Mouse (Mus musculus) CD4-positive, CD25-positive, alpha-beta regulatory T cell, adult 4 months (primary cell): Measurements from ENCODE around the gene Fbxl18. TPM values are rescaled to one million over a fixed set of nuclear protein-coding genes. Genes with fewer than 3 reads are reported as not detected.
"Not testable (repeated sequence)": the region's sequence is repeated elsewhere in the genome, so short reads cannot be mapped to it uniquely, and the experiment has no call there.

Experiments
- ATAC-seq: one replicate; pipeline ENCODE4 v1.8.0; 2017
- polyA plus RNA-seq, 2 experiments: library from polyadenylated mRNA; unstranded; fragments of 100-300 nt; shearing (Covaris generic); gene quantifications; one replicate each; pipeline ENCODE4 v1.2.1; 2017

Fbxl18 gene
- polyA plus RNA-seq, 2 experiments from 2014 or later = 3.9 to 8.6 TPM

- ATAC-seq = no peak
Measured at GRCm38 (mm10) chr5:142869463-142869862, 25.8 kb downstream of the Fbxl18 start.

DNA sequence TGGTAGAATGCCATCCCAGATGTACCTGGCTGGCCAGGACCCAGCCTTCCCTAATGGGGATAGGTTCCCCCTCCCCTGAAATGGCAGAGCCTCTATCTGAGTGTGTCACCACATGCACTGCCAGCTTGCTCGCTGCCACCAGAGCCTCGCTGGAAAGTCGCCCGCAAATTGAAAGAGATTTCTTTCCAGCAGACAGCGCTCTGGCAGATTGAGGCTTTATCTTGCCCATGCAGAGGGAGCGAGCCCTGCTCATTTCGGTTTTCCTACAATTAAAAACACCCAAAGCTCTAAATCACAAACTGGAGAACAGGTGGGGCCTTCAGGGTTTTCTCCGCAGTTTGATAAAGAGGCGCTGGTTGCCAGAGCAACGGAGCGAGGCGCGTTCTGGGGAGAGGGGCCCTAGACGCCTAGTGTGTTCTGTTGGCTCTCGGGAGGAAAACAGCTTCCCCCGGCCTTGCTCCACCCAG, 37.4 kb downstream of the Fbxl18 start:
- ATAC-seq = no peak

DNA sequence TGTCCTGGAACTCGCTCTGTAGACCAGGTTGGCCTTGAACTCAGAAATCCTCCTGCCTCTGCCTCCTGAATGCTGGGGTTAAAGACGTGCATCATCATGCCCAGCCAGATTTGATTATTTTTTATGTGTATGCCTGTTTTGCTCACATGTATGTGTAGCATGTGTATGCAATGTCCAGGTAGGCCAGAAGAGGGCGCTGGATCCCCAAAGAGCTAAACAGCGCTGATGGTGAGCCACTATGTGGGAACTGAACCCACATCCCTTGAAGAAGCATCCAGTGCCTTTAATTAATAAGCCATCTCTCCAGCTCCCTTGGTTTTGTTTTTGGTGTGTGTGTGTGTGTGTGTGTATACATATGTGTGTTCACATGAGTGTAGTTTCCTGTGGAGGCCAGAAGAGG, 38.8 kb downstream of the Fbxl18 start:
- no peak for ATAC-seq

GRCm38 (mm10) chr5:142854877-142855276, 40.3 kb downstream of the Fbxl18 start:
- no peak for ATAC-seq

DNA sequence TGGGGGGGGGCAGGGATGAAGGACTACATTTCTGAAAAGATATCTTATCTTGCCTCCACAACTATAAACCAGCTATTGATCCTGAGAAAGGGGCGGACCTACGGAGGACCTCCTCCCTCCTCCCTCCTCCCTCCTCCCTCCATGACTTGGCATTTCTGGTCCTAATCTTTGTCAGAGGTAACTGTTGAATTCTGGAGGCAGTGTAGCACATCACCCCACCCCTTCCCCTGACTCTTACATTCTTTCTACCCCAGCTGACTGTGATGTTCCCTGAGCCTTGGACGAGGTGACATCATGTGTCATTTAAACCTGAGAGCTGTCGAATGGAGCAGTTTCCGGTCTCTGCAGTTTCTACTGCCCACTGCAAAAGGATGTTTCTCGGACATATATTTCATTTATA, 41.6 kb downstream of the Fbxl18 start:
- ATAC-seq = no peak

DNA sequence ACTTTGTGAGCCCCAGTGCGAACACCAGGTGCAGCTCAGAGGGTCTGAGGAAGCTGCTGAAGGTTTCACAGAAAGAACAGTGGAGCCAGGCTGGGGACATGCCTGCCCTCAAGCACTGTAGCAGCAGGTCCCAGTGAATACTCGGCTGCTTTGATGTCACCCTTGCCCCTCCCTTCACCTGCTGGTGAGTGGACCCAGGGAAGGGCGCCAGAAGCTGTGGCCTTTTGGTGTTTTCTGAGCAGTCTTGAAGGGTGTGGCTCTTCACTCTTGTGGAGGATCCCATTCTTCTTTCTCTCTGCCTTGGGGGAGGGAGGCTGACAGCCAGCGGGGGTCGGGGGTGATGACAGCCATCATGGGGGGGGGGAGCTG, 43.6 kb downstream of the Fbxl18 start:
- ATAC-seq = no peak

DNA sequence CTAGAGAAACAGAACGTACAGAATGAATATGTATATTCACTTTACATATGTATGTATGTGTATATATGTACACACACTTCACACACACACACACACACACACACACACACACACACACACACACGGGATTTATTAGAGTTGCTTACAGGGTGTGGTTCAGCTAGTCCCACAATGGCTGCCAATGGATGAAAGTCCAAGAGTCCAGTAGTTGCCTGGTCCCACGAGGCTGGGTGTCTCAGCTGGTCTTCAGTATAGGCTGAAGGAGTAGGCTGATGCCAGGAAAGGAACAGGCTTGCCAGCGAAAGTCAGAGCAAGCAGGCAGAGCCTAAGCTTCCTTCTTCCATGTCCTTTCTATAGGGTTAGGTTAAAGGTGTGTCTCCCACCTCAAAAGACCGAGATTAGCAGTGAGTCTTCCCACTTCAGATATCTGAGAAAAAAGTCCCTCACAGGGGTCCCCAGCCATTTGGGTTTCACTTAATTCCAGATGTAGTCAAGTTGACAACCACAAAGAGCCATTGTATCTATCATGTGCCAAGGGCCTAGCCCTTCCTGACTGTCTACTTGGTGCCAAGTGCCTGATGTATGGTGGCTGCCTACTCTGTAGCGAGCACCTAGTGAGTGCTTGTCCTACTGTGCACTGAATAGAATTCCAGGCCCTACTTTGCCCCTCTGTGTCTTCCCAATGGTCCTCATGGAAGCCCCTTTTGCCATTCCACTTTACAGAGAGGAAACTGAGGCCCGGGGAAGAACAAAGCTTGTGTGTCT, 44.1 kb downstream of the Fbxl18 start:
- ATAC-seq = no peak

DNA sequence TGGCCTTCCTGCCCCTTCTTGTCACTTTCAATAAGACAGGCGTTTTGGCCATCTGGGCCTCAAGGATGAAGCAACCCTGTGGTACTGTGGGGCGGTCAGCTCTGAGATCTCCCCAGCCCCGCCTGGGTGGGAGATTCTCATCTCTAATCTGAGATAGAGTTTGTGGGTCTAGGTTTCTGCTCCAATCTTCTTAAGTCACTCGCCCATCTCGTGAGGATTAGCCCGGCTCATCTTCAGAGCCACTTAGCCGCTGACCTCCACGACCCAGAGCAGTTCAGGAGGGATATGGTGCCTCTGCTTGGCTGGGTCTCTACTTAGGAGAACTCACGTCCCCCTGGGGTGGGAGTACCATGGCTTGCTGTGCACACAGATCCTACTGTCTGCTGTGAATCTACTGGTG, 44.7 kb downstream of the Fbxl18 start:
- ATAC-seq = no peak

- ATAC-seq = no peak
Measured at GRCm38 (mm10) chr5:142848911-142849310, 46.3 kb downstream of the Fbxl18 start.

DNA sequence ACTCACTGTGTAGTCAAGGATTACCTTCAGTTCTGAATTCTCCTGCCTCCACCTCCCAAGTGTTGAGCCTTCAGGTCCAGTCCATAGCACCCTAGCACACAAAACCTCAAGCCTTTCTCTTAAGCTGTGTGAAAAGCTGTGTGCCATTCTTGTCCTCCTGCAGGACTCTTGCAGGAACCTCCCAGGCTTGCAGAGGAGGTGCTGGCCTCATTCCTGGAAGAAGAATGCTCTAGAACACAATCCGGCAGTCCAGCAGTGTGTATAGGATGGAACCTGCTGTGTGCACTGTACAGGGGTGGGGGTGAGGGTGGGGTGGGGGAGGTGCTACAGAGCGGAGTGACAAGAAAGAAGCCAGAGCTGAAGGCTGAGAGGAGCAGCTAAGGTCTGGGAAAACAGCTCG, 47.1 kb downstream of the Fbxl18 start:
- no peak for ATAC-seq

DNA sequence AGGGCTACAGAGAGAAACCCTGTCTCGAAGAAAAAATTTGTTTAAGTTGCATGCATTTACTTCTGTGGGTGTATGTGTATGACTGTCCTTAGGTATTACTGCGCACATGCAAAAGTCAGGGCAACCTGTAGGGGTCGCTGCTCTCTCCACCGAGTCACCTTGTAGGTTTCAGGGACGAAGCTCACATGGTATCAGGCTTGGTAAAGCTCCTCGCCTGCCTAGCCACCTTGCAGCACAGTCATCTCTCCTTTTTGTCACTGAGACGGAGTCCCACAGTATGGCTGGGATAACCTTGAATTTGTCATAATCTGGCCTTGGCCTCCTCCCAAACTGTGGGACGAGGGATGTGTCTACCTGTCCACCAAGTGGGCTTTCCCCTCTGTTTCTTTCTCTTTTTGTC, 50.8 kb downstream of the Fbxl18 start:
- ATAC-seq = no peak

DNA sequence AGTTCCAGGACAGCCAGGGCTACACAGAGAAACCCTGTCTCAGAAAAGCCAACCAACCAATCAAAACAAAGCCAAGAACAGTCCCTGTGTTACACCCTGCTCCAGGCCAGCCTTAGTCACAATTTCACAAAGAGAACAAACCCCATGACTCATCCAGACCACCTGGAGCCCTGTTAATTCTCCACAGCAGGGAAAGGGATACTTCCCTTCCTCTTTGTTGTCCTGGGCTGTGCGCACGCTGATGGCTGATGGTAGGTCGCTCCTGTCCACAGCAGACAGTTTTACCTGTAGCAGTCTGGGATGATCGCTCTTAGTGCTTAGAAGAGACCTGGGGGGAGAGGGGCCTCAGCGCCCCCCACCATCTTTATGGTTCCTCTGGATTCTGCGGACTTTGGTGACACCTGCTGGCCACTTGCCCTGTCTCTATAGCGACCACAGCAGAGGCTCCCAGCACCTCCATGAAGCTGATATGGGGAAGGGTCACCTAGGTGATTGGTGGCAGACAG, 53.0 kb downstream of the Fbxl18 start:
- ATAC-seq = no peak

DNA sequence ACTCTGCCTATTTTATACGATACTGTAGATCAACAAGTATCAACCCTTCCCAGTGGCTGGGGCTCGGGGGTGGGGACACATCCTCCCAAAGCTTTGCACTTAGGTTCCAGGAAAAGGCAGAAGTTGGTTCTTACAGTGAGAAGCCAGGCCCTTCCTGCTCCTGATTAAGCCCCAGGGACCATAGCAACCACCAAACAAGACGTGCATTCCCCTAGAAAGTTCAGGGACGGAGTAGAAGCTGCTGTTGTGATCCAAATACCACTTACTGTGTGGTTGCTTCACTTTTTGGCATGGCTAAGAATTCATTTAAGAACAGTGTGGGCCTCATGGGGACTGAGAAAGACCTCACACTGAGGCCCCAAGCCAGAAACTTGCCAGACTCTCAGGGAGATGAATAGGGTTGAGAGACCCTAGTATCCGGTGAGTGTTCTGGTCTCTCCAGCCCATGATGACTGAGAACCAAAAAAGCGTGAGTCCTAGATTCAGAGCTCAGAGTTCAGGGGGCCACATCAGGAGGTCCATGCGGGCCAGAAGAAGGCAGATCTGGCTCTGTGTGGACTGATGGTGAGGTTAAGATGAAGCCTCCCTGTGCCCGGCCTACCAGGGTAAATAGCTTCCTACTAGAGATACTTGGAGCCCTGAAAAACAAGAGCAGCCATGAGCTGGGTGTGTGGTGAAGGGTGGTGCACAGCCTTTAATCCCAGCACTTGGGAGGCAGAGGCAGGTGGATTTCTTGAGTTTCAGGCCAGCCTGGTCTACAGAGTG, 53.7 kb downstream of the Fbxl18 start:
- no peak for ATAC-seq

DNA sequence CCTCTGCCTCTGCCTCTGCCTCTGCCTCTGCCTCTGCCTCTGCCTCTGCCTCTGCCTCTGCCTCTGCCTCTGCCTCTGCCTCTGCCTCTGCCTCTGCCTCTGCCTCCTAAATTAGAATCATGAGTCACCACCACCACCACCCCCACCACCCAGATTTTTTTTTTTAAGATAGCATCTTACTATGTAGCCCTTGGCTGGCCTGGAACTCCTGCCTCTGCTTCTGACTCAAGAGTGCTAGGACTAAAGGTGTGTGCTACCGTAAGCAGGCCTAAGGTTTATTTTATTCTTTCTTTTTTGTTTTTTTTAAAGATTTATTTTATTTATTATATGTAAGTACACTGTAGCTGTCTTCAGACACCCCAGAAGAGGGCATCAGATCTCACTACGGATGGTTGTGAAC, 57.8 kb downstream of the Fbxl18 start:
- not testable (repeated sequence) for ATAC-seq

DNA sequence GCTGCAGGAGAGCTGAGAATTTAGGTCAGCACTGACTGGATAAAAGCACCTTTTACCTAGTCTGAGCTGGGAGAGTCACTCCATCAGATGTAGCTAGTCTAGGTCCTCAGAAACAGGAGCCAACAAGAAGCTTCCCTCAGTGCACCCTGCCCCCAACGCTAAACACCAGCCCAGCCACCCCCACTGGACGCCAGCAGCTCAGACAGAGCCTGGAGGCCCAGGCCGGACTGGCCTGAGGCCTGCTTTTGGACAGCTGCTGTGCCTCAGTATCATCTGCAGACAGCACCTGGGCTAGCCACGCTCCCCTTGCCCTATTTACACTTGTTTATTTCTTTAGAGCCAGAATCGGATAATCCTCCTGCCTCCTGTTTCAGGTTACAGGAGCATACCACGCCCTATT, 58.3 kb downstream of the Fbxl18 start:
- no peak for ATAC-seq

DNA sequence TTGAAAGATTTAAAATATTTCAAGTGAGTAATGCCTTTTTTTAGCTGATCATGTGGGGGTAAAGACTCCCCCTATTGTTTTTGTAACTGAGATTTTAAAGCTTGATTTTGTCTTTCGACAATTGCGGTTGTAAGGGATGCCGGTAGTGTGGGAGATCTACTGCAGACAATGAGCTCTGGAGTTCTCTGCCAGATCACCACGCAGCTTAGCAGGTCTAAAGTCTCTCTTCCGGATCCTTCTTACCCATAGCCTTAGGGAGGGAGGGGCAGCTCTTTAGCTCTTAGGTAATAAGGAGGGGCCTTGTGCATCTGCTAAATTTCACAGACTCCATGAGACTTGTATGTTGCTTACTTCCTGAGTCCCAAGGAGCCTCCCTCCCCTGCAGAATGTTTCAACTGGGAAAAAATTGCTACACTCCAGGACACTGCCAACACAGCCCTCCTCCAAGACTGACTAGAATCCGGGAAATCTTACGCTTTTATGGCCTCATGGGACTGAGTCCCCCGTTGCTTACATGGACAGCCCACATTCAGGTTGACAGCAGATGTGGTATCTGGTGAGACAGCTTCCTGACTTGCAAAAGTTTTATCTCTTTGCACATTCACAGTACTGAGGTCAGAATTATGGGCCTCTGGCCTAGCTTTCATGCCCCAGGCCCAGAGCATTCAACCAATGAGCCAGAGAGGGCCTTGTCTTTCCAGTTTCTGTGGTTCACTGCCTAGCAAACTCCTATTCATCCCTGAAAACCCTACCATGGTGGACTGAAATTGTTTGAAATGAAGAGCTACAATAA, 61.4 kb downstream of the Fbxl18 start:
- ATAC-seq = no peak

GRCm38 (mm10) chr5:142826131-142826530, 69.1 kb downstream of the Fbxl18 start:
- no peak for ATAC-seq

DNA sequence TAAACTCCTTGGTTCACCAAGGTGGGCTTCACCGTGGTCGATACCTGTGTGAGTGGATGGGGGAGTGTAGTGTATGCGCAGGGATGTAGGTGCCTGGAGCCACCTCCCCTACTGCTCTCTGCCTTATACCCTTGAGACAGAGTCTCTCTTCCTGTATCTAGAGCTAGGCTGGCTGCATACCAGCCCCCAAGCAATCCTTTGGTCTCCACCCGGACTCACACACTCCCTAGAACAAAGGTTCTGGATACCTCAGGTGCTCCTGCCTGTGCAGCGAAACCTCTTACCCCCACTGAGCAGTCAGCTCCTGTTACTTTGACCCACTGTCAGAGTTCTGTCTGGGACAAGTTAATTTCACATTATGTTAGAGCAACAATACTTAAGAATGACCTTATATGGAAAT, 69.6 kb downstream of the Fbxl18 start:
- ATAC-seq = no peak

GRCm38 (mm10) chr5:142824091-142824490, 71.1 kb downstream of the Fbxl18 start:
- ATAC-seq = no peak

GRCm38 (mm10) chr5:142823096-142824062, 71.8 kb downstream of the Fbxl18 start:
- no peak for ATAC-seq

GRCm38 (mm10) chr5:142822286-142823095, 72.7 kb downstream of the Fbxl18 start:
- no peak for ATAC-seq
